Mouse (Mus musculus): ENCODE data around the gene Als2cr12.
"Not testable (repeated sequence)": the region's sequence is repeated elsewhere in the genome, so short reads cannot be mapped to it uniquely, and the experiment has no call there.

The Als2cr12 gene

DNA sequence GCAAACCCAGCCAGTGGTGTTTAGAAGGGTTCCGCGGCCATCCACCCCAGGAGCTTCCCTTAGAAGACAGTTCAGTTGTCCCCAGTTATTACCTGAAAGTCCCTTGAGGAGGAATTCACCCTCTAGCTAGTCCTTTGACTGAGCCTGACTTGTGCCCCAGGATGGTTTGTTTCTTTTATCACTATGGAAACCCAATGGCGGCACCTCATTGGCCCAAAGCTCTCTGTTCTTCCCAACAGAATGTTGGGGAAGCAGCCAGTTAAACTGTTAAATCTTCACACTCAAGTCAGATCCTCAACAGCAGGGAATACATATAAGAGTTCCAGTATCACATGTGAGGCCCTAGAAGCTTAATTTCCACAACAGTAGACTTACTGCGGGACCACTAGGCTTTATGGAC, at the start of gene Als2cr12:
TSS of gene Als2cr12 (minus strand) at position 180 of the 400 bp plus-strand sequence.
- DNase-seq (ENCODE audit: low read depth, low spot score) = not testable (repeated sequence)

DNA sequence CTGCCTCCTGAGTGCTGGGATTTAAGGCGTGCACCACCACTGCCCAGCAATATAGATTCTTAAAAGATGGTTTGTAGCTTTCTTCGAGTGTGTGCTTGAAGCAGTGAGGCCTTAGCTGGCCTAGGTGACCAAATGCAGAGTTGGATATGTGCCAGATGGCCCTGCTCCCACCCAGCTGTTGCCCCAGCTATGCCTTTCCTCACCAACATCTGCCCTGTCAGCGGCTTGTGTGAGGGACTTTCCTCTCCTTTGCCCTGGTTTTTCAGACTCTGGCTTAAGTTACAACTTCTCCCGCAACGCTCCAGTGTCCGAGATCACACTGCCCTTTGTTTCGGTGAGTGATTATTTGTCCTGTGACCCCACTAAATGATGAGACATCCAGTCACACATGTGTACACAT, 48.9 kb upstream of the Als2cr12 start:
- peak; percentile 67 for DNase-seq (ENCODE audit: low read depth, low spot score)

DNA sequence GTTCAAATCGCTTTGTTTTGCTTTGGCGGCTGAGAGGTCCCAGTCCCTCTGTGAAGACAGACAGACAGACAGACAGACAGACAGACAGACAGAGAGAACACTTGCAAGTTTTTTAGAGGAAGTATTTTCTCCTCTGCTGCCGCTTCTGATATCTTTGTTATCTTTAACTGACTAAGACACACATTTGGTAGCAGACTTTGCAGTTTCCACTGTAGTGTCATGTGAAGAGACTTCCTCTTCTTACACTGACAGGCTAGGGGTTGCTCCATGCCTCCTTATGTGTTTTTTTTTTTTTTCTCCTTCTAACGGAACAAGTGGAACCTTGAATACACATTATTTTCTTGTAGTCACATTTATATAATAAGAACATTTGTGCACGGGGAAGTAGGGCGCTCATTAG, 47.5 kb upstream of the Als2cr12 start:
- DNase-seq (ENCODE audit: low read depth, low spot score) = no peak

DNA sequence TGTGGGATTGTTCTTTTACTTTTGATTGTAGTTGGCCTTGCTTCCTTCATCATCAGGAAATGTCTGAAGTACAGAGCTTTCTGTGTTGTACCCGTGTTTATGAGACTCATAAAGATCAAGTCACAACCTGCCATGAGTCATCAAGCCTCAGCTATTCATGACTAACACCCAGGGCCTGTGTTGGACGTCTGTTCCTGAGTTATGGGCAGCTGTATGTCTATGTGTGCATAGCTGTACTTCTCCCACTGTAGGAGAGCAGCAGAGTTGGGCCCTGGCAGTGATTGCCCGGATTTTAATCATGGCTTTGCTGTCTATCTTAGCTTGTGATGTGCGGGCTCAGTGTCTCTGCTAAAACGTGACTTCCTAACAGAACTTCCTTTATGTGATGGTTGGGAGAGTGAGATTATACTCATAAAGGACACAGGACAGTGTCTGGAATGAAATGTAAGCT, 46.8 kb upstream of the Als2cr12 start:
- peak; percentile 96 for DNase-seq (ENCODE audit: low read depth, low spot score)

DNA sequence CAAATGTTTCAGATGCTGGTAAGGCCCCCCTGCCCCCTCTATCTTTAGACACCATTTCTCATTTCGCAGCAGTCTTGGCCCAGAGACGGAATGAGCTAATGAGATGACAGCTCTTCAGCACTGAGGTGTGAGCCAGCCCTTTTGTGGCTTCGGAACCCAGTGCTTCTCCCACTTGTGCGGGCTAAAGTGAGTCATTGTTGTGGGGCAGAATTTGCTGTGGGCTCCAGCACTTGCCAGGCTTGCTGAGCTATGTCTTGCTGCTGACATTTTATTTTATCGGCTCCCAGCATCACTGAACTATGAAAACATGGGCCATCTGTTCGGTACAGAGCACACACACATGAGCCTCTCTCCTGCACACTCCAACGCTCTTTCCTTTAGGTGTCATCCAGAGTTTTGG, 43.7 kb upstream of the Als2cr12 start:
- DNase-seq (ENCODE audit: low read depth, low spot score) = no peak

DNA sequence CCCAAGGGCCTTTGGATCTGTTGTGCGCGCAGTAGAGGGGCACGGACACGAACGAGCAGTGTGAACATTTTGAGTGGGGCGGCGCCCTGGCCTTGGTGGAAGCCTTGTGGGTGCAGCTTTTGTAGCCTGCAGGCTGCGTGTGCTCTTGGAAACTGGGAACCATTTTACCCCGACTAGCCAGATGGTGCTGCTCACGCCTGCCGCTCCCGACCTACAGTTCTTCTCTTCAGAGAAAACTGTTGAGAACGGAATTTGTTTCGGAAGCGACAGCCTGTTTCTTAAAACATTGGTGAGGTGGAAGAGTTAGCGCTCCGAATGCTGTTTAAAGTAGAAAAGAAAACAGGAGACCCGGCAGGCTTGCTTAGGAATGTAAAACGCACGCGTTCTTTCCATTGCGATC, 41.2 kb upstream of the Als2cr12 start:
- no peak for DNase-seq (ENCODE audit: low read depth, low spot score)

DNA sequence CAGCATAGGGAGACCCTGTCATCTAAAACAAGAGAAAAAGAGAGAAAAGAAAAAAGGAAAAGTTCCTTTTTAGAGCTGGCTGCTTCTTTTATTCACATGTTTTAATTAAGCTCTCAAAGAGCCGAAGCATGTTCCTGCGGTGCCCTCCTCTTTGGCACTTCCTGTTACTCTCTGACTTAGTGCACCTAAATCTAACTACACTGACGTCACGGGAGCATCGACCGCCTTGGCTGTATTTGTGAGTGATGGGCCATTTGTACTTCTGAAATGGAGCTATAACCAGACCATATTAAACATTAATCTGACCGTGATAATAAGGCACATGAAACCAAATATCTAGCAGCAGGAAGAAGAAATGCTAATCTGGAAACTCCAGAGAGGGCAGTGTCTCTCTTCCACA, 40.2 kb upstream of the Als2cr12 start:
- no peak for DNase-seq (ENCODE audit: low read depth, low spot score)

DNA sequence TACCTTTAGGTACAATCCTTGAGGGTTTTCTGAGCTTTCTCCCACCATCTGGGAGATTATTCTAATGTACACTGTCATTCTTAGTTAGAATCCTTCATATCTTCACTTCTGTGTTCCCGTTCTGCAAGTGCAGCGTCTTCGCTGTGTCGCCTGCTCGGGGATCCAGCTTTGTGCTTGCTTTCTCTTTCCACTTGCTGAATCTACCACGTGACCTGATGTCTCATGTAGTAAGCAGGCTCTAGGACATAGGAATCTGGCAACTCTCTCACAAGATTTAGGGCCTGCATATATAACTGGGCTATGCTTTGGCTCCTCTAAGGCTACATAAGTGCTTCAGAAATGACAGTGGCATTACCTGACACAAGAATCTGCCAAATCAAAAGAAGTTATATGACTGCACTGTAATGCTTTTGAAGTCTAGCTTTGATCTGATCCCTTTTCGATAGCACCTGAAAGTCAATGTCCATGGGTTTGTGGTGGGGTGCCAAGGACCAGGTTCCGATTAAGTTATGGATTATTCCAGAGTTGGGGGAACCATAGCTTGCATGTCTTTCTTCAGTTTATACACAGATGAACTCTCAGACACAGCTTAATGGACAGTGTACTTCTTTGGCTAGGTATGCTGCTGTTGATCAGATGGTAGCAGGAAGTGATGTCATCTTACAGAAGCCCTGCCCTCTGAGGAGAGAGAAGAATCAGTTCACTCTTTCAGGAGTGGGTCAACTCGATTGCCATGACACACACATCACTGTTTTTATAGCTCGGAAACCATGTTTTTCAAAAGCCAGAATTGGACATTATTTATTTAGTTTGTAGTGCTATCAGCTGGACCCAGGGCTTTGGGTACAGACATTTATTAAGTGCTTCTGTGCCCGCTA, 38.5 kb upstream of the Als2cr12 start:
- DNase-seq (ENCODE audit: low read depth, low spot score) = no peak

DNA sequence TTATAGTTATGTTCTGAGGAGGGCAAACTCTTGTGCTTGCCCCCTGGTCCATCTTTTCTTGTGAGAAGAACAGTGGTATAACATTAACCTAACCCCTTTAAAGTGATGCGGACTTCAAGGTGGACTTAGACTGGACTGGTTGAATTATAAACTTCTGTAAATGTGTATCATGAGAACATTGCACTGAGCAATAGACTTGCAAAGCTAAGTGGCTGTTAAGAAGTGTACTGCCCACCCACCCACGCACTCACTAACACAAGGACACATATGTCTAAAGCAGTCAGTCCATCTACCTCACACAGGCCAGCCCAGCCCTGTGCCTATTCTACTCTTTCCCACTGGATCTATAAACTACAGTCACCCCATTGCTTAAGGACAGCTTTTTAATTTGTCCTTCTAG, 37.8 kb upstream of the Als2cr12 start:
- no peak for DNase-seq (ENCODE audit: low read depth, low spot score)

DNA sequence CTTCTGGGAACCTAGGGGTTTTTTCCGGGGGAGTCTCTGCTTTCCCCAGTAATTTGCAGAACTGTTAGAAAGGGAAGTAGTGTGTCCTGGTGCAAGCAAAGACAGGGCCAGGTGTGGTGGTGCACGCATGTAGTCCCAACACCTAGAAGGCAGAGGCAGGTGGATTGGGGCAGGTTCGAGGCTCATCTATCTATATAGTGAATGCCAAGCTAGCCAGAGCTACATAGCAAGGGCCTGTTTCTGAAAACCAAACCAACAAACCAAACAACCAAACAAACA, 32.7 kb upstream of the Als2cr12 start:
- no peak for DNase-seq (ENCODE audit: low read depth, low spot score)

DNA sequence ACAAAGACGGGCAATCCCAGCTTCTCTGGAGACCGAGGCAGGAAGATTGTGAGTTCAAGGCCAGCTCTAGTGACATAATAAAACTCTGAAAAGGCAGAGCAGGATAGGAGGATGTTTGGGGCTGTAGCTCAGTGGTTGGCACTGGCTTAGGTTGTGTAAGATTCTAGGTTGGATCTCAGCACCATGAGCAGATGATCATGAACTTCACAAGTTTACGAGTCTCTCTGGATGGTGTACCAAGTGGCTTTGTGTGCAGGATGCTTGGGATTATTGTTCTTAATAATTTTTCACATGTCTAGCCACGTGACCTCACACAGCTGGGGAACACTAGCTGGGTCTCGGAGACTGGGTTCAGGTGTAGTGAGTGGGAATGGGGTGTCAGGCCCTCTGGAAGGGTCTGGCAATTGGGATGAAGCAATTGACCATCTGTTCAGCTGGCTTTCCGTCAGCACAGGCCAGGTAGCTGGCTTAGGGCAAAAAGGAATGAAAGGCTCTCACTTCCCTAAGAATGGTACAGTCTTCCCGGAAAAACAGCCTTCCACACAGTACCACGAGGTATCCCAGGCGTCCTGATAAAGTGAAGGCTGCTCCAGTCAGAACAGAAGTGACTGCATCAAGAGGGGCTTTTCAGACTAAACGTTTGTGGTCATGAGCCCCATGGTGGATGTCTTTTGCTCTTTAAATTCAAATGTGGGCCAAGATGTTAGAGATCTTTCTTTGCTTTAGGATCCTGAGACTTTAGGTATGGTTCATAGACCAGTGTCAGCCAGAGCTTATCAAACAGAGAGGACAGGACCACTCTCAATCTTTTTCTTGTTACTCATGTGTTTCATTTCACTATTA, 32.2 kb upstream of the Als2cr12 start:
- DNase-seq (ENCODE audit: low read depth, low spot score) = no peak

DNA sequence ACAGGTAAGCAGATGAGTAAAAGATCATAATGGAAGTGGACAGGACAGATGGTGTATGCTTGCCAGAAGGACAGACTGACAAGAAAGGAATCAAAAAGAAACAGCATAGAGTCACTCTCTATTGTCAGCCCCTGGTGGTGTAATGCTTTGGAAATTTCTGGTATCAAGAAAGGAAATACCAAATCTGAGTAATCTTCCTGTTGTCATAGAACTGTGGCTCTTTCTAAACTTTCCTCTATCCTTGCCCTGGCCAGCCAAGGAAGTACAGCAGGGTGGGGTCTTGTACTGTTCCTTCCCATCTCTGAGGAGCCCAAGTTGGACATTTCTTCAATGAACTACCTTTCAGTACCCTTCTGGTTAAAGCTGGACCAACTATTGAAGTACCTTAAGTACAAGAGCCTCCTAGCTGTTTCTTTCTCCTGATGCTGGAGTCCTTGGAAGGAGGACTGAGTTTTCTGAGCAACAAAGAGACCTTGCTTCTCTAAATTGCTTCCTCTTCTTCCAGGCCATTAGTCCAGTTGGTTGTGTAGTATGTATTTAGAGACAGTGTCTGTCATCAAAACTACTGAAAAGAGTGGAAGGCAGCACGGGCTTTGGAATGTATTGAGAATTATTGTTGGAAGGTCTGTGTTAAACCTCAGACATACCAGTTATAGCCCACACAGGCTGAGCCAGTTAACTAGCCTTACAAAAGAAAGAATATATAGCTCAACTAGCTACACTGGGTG, 31.4 kb upstream of the Als2cr12 start:
- peak; percentile 52 for DNase-seq (ENCODE audit: low read depth, low spot score)

DNA sequence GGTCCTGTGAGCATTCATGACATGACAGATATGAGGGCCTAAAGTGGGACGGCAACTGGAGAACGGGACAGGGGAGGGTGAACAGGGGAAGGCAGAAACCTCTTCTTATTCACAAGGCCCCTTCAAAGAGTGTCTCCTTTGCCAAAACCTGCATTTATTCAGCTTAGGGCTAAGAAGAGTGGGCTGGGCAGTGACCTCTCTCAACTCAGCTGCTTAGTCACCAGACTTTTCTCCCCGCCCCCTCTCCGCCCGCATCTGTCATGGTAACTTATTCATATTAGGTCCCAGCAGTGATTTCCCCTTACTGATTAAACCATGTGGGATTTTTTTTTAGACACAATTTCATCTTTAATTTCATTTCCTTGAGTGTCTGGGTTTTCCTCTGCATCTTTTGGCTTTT, 30.0 kb upstream of the Als2cr12 start:
- peak; percentile 77 for DNase-seq (ENCODE audit: low read depth, low spot score)

DNA sequence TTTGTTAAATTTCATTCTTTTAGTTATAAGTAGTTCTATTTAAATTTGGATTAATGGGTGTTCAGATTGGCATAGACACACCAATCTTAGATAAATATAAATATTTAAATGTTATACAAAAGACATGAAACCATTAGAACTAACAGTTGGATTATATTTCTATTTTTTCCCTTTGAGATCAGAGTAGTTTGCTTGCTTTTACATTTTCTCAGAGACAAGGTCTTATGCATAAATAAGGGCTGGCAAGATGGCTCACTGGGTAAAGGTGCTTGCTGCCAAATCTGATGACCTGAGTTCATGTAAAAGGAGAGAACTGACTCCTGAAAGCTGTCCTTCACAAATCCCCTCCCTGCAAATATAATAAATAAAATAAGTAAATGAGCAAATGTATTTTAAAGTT, 29.3 kb upstream of the Als2cr12 start:
- DNase-seq (ENCODE audit: low read depth, low spot score) = no peak

DNA sequence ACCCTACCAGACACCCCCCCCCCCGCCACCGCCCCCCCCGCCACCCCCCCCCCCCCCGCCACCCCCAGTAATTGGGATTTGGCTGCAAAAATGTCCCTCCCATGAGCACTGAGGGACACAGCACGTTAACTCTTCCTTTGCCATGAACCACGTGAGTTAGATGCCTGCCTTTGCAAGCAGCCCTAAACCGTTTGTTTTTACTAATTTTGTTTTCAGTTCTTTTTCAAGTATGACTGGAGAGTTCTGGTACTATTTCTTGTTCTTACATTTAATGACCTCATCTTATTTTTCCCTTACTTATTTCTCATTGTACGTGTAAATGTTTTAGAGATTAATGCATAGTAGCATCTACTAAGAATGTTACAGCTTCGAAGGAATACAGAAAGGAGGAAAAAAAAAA, 28.7 kb upstream of the Als2cr12 start:
- DNase-seq (ENCODE audit: low read depth, low spot score) = no peak

DNA sequence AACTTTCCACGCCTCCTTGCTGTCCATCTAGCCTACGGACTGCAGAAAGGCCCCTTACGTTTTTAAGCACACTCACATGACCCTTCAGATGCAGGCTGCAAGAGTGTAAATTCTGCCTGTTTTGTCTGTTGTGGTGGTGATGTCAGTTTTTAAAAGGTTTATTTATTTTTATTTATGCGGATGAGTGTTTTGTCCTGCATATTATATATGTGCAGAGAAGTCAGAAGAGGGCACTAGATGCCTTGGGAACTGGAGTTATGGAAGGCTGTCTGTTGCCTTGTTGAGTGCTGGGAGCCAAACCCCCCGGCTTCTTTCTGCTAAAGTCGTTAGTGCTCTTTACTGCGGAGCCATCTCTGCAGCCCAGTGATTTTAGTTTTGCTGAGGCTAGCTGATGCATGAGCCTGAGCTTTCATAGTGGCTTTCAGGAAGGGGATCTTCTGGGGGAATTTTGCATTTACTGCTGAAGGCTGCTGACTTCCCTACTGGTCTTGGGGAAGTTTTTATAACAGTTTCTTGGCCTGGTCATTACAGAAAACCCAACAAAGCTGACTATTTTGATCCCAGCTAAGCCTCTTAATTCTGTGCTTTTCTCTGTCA, 28.1 kb upstream of the Als2cr12 start:
- peak; percentile 27 for DNase-seq (ENCODE audit: low read depth, low spot score)

DNA sequence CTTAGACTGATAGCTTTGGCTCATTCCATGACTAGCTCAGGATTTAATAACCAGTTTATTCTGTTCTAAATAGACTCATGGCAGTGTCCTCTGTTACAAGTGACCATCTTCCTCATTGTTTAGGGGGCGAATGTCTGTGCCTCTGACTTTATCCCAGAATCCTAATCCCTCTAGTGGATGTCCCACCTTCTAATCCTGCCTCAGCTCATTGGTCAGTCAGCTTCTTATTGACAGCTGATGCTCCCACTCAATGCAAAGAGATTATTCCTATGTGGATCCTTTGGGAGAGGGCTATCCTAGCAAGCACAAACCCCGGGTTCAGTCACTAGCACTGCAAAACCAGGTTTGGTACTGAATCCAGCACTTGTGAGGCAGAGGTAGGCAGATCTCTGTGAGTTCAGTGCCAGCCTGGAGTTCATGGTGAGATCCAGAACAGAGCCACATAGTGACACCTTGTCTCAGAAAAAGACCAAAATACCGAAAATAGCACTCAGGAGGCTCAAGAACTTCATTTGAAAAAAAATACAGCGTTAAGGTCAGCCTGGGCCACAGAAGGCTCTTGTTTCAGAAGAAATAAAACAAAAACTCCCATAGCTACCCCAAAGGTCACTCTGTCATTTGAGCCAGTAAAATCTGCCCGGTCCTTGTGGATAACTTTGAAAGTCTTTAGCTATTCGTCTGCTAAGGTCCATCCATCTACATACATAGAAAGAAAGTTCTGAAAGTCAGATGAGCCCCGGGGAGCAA, 27.4 kb upstream of the Als2cr12 start:
- no peak for DNase-seq (ENCODE audit: low read depth, low spot score)

DNA sequence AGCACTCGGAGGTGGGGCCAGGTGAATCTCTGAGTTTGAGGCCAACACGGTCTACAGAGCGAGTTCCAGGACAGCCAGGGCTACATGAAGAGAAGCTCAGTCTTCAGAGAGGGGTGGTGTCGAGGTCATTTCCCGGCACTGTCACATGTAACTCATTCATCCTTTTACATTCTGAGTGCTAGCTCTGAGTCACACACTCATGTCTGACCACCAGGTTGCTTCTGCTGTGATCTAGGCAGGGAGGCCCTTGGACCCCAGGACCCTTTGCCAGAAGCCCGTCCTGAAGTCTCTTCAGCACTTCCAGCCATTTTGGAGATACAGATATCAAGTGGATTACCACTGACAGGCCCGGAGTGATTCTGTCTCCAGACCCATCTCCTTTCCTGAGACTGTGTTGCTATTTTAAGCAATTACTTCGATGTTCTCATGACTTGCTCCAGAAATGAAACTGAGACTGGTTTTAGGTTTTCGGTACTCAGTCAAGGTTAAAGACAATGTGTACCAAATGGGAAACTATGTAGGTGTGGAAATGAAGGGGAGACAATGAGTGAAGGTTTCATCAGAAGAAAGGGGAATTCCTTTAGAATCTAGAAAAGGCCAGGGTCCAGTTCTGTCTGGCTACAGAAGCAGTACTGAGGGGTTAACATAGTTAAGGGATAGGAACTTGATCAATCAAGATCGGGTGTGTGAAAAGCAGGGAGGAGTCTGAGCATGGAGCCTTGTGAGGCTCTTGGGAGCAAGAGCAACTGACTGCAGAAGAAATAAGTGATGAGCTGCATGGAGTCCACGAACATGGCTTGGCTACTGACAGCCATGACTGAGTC, 26.5 kb upstream of the Als2cr12 start:
- no peak for DNase-seq (ENCODE audit: low read depth, low spot score)

DNA sequence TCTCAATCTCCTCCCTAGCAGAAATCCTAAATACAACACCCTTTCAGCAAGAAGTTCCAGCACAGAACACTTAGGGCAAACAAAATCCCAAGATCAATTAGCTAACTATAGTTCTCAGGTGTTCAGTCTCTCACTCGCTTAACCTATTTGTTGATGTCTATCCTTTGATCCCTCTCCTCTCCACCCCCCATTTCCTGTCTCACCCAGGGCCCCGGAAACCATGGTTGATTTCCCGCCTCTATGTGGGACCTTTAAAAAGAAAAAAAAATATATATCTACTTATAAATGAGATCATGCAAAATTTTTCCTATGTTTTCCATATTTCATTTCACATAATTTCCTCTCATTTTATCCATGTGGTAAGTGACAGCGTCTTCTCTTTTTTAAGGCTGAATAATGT, 25.2 kb upstream of the Als2cr12 start:
- no peak for DNase-seq (ENCODE audit: low read depth, low spot score)

DNA sequence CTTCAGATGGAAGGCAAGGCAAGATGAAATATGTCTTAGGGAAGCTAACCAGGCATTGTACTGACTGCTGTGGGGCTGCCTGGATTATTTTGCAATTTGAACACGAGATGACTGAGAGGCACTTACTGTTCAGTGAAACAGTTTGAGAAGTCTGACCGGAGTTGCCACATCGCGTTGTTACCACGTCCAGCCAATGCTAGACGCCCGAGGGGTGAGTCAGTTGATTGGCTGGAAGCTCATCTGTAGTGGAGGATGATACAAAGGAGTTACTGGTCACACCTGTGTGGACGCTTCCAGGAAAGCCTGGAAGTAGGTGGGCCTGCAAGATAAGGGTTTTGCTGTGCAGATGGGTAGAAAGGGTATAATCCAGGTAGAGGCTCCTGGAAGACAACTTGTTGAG, 24.3 kb upstream of the Als2cr12 start:
- peak; percentile 49 for DNase-seq (ENCODE audit: low read depth, low spot score)
